Mouse (Mus musculus): ENCODE results near the gene Gm28308.

Gm28308 gene

DNA sequence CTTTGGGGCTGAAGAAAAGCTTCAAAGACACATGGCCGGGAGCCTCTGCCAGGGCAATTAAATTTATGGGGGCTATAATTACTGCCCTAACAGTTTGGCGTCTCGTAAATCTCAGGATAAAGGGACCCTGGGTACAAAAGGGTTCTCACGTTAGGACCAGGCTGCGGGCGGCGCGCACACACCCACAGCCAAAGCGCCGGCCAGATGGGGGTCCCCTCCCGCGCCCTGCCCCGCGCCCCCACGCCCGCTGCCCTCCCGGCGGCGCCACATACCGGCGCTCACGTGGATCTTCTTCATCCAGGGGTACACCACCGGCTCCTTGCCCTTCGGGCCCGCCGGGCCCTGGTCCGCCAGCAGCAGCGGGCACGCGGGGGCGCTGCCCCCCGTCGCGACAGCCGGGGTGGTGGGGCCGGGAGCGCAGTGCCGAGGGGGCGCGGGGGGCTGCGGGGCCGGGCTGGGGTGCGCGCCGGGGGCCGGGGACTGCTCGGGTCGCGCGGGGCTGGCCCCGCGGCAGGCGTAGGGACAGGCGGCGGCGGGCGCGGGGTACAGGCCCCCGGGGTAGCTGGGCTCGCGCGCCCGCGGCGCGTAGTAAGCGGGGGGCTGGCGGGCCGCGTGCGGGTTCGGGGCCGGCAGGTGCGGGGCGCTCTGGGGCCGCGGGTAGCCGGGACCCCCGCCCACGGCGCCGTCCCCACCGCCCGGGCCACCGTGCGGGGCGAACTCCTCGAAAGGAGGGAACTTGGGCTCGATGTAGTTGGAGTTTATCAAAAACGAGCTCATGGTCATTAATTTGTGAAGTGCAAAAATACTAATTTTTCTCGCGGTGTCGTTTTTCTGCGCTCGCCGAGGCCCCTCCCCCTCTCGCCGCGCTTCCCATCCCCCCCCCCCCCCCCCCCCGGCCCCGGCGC lies 22.0 kb downstream of the Gm28308 start, which contains the start of gene Hoxa4:
Hoxa4 (minus strand) TSS at position 848 of the 905 bp plus-strand sequence.
- in situ Hi-C loops (cut with MboI, MseI), result no loop called here

DNA sequence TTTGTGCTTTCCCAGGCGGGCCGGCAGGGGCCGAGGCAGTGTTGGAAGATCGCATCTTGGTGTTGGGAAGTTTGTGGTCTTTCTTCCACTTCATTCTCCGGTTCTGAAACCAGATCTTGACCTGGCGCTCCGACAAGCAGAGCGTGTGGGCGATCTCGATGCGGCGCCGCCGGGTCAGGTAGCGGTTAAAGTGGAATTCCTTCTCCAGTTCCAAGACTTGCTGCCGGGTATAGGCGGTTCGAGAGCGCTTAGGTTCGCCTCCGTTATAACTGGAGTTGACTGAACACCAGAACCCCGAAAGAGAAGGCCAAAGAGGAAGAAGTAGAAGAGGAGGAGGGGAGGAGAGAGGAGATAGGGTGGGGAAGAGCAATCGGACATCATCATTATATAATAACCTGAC lies 22.7 kb downstream of the Gm28308 start:
- in situ Hi-C loops (cut with MboI, MseI), result no loop called here

DNA sequence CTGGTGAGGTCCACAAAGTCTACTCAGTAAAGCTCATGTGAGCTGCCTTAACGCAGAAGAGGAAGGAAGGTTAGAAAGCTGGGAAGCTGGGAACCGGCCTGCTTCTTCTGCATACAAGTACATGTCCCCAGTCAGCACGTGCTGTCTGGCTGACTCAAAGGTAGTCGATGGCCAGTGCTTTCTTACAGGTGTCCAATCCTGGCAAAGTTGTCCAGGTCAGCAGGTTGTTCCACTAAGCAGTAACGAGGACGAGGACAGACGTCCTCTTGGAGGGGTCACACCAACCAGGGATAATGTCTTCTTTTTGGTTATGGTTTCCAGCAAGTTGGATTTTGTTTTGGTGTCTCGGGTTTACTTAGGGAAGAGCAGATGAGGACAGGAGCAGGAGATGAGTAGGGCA lies 23.2 kb downstream of the Gm28308 start:
- in situ Hi-C loops (cut with MboI, MseI), result no loop called here

DNA sequence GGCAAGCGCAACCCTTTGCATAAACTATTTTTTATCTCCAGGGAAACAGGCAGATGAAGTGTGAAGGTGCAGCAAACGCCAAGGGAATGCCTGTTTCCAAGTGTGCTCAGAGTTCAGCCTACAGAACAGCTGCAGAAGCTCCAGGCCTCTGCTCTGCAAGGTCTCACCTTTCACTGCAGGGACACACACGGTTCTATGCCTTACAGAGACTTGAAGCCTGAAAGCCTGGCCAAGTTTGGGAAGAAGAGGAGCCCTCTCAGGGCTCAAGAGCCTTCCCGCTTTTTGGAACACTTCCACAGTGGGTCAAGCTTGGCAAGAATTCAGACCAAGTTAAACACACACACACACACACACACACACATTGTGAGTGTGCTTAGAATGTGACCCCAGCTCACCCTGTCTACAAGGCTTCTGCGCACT lies 24.0 kb downstream of the Gm28308 start:
- in situ Hi-C loops (cut with MboI, MseI), result no loop called here

DNA sequence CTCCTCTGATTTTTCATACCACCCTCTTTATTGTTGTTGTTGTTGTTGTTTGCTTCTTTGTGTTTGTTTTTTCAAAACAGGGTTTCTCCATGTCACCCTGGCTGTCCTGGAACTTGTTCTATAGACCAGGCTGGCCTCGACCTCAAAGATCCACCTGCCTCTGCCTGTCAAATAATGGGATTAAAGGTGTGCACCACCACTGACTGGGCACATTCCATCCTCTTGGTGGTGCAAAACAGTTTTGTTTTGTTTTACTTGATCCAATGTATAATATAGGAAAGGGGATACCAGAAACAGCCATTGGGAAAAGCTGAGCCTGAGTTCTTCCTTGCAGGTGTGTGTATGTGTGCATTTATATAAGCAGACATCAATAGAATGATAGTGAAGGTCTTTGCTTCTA lies 26.6 kb downstream of the Gm28308 start:
- in situ Hi-C loops (cut with MboI, MseI), result no loop called here

DNA sequence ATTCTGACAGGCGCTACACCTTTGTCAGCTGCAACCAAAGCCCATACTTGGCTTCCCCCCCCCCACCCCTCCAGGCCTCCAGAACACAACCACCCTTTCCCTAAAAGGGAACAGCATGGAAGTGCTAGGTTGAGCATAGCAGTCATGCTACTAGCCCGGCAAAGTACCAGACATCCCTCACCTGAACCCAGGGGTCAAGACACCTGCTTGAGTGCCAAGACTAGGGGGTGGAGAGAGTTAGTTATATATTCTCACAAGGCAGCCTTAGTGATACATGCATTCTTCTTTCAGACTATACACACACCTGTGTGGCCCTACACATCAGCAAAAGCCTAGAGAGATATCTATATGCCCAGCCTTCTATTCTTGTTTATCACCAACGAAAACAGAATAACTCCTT lies 27.3 kb downstream of the Gm28308 start:
- in situ Hi-C loops (cut with MboI, MseI), result no loop called here

DNA sequence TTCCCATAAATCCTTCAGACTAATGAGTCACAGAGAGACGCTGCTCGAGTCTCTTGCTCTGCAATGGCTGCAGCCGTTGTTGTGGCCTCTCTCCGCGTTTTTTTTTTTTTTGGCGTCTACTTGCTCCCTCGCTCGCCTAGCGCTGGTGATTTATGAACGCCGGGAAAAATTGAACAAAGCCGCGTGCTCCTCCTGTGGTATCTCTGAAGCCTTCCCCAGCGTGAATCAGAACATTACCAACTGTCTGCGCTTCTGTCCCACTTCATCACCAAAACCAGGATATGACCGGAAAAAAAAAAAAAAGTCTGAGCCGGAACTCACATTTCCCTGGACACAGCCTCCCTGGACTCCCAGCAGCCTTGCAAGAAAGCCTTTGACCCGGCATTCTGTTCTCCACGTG lies 27.9 kb downstream of the Gm28308 start:
- in situ Hi-C loops (cut with MboI, MseI), result no loop called here

DNA sequence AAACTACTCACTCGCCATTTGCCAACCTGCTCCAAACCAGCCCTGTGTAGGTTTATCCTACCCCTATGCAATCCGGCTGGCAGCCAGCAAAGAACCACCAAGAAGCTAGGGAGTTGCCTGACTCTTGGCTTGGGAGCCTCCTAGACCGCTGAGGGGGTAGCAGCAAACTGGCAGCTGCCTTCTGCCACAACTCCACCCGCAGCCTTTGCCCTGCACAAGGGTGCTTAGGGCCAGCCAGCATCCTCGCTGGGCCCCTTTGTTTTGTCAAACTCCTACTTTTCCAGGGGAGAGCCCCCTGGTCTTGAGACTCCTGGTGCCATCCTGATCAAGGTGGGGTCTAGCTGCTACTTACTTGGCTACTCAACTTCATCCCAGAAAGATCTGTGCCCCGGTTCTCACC lies 28.5 kb downstream of the Gm28308 start:
- in situ Hi-C loops (cut with MboI, MseI), result no loop called here

DNA sequence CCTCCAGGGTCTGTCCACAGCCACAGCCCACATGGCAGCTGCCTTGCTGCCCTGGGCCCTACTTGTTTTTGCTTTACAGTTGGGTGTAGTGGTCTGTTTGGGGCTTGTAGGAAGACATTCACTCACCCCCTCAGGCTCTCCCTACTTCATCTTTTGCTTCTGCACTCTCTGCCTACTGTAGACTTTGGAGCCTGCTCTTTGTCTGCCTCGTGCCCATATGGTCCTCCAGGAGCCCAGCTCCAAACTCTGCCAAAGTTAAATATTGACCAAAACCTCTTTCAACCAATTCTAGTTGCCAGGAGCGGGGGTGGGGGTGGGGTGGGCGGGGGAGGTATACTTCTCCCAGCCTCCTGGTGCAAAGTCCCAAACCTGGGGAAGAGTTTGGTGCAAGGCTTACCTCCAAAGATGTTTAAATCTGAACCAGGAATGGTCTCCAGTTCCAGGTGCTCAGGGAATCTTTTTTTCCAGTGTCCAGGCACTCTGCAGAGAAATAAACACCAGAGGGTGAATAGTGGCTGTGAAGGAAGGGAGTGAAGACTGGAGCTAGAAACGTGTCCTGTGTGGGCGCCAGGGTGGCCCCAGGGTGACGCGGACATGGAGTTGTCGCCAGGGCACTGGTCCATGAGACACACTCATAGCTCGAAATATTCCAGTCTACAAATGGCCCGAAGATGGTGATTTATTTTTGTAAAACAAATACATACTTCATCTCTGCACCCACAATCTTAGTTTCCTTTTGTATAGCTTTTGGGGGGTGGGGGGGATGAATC lies 29.6 kb downstream of the Gm28308 start:
- in situ Hi-C loops (cut with MboI, MseI), result no loop called here

DNA sequence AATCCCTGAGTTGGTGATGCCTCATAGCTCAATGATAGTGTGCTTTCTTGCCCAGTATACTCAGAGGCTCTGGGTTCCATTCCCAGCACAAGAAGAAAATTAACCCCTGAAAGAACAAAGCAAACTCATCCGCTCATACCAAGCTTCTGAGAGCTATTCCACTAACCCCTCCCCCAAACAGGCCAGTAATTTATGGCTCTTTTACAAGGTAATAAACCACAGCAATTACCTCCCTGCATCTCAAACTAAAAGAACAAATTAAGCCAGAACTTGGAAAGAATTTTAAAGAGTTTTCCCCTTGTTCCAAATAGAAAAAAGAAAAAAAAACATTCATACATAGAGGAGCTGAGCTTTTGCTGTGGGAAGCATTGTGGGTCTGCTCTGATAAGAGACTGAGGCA lies 30.3 kb downstream of the Gm28308 start:
- in situ Hi-C loops (cut with MboI, MseI), result no loop called here

DNA sequence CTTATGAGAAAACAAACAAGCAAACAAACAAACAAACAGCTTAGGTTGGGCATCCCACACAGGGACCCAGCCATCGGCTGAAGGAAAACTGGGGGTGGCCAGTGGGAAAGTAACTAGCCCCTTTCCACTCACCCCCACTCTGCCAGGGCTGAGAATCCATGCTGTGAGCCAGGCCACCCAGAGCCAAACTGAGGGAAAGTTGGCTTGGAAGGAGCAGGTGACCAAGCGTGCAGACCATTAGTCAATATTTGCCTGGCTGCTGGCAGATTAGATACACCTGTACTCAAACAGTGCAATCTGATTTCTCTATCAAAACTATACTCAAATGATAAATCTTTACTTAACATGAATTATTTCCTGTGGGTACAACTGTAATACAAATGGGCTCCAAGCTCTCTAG lies 31.1 kb downstream of the Gm28308 start:
- in situ Hi-C loops (cut with MboI, MseI), result no loop called here

DNA sequence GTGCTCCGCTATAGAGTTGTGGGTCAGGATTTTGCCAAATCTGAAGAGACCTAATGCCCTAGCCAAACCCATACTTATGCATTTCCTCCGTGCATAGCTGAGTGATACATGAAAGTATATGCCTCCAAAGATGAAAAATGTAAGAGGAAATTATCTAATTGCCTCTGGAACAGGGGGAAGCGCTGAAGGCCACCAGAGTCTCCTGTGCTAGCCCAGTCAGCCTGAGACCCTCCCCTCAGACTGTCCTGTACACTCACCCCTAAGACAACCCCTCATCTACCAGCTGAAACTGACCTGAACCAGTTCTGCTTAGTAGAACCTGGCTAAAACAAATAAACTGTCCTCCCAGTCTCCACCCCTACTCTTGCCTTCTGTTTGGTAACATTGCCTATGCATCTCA lies 32.4 kb downstream of the Gm28308 start:
- in situ Hi-C loops (cut with MboI, MseI), result no loop called here

DNA sequence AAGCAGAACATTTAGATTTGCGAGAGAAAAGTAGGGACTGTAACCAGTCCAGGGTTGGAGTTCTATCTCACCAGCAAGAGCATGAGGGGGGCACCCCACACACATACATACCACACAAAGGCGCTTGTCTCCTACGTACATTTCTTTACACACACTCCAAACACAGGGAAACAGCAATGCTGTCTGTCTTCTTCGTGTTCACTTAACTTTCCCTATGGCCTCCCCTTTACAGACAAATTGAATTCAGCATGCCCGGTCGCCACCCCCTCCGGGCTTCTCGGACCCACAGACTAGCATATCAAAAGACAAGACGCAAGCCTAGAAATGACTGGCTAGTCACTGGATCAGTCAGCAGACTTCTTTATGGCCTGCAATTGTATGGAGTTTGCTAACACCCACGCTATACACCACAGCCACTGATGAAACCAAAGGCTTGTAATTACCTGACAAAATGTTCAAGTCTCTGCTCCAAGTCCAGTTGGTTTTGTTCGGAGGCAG lies 32.9 kb downstream of the Gm28308 start:
- in situ Hi-C loops (cut with MboI, MseI), result no loop called here

DNA sequence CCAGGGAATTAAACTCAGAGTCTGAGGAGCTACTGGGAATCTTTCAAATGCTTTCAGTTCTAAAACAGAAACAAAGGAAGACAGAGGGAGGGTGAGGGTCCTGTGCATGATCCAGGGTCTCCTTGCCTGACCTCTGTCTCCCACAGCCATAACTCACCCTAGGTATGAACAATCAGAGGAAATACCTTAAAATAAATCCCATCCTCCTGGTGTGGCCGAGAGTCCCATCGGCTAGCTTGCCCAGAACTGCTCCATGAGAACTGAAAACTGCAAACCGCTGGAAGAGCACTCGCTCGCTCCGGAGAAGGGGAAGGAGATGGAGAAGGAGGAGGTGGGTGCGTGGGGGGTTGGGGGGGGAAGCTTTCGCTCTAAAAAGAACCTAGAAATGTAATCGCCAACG lies 33.4 kb downstream of the Gm28308 start:
- in situ Hi-C loops (cut with MboI, MseI), result no loop called here

DNA sequence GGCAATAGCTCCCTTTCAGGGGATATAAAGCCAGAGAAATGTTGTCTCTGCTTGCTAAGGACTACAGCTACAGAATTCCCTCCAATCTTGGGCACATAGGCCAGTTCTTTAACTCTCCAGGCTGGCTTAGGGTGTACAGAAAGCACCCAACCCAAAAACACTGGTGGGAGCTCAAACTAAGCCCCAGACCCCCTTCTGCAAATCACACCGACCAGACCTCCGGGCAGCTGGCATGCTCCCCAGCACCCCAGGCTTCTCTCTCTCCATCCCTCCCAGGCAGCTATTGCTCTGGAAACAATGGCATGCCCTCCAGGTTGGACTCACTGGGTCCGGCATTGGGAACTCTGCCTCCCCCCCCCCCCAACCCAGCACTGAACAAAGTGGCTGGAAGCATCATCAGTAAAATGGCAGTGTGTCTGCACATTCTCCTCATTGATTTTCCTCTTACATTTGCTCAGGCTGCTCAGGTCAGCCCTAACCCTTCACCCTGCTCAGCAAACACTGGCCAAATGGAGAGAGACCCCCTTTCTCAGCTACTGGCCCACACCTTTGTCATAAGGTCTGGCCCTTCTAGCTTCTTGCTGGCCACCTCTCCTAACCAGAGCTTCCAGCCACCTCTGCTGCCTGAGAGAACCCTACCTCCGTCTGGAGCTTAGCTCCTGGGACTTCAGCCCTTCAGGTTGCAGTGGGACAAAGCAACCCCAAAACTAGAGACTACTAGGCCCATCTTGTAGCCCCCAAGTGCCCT lies 34.0 kb downstream of the Gm28308 start:
- in situ Hi-C loops (cut with MboI, MseI), result no loop called here

DNA sequence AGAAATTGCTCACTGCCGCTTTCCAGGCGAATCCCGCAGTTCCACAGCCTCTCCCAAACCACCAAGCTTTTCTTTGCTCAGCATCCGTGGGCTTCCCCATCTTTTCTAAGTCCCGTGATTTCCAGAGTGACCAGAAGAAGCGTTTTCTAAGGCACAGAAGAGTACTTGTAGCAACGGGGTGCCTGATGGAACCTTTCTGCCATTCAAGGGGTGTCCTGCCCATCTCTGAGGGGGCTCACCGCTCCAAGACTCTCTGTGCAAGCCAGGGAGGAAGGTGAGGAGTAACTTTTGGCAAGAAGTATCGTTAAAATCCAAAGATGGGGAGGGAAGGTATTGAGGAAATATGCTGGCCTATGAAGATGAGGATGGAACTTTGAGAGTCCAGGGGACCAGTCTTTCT lies 35.3 kb downstream of the Gm28308 start:
- in situ Hi-C loops (cut with MboI, MseI), result no loop called here

DNA sequence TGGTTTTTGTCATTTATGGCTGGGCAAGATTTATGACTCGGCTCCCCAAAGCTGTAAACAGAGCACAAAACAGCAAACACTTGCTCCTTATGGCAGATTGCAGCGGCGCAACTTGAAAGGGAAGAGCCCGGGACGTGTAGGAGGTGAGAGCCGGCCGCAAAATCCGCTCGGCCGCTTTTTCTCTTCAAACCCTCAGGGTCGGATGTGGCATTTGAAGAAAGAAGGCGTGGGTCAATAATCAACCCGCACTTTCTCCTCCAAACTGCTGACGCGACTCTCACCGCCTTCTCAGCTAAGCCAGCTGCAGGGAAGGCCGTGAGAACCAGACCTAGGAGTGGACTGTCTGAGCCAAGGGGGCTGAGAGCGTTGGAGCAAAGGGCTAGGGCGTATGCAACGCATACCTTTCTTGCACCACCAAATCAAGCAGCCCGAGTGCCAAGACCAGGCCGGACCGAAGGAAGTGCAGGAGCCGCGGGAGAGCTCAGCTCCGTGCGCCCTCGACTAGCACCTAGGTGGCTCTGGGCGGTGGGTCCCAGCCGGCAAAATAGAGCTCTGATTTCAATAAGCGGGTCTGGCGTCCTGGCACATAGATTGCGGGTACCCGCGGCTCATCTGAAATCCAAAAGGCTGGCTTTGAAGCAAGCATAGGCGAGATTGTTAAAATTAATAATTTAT lies 35.9 kb downstream of the Gm28308 start, which contains the start of gene 5730596B20Rik:
5730596B20Rik (plus strand) TSS at position 438 of the 675 bp plus-strand sequence.
- in situ Hi-C loops (cut with MboI, MseI), result no loop called here

DNA sequence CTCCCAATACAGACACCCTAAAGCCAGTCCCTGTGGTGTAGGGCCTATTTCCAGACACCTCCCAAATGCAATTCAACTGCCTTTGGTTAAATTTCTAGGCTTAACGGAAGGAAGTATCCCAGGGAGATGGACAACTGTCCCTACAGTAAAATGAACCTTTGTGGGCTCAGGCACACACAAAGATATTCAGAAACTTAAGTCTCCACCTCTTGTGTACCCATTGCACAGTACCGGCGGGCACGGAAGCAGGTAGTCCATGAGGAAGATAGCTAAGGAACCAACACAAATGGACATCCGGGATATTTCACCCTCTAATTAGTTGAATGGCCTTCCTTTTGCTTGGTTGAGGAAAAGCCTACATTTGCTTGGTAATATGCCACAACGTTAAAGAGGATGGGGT lies 36.7 kb downstream of the Gm28308 start:
- in situ Hi-C loops (cut with MboI, MseI), result no loop called here

DNA sequence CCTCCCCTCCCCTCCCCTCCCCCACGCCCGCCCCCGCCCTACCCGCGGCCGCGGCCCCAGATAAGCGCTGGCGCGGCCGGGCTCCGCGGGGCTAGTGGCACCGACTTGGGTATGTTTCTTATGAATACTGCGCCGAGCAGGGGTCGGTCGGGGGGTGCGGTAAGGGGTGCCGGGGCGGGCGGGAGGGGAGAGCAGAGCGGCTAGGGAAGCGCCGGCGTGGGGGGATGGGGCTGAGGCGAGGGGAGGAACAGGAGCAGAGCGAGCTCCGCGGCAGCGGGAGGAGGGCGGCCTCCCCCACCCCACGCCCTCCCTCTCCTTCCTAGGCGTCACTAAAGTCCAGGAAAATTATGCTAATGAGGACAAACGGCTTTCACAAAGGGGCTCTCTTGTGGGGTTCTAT lies 37.3 kb downstream of the Gm28308 start:
- in situ Hi-C loops (cut with MboI, MseI), result no loop called here

DNA sequence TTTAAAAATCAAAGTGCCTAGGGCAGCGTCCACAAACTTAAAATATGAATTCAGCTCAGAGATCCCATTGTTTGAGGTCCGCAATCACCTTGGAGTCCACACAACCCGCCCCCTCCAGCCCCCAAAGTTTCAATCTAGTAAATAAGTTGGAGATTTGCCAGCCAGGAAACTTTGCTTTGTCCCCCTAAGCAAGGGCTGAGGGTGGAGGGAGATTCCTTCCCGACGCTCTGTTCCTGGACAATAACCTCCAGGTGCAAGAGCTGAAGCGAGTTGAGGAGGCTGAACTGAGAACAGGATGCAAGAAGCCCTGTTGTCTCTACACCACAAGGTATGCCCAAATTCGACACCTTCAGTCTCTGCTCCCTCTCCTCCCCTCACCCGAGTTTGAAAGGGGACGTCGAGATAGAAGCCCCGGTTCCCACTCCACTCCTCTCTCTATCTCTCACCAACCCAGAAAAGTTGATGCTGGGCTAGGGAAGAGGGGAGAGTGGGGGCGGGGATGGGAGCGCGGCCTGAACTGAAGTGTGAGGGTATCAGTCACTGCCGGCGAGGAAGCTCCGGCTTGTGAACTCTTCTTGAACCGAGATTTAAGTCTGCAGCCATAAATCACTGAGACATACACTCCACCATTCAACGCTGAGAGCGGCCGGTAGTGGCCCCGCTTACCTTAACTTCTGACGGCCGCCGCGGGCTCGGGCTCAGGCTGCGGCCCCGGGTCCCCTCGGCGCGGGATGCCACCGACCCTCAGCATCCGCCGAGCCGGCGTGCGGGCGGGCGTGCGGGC lies 38.0 kb downstream of the Gm28308 start:
- in situ Hi-C loops (cut with MboI, MseI), result no loop called here
